Mouse (Mus musculus) kidney, adult 11 months (tissue): ENCODE results near the gene Hira.
"Not testable (repeated sequence)": the region's sequence is repeated elsewhere in the genome, so short reads cannot be mapped to it uniquely, and the experiment has no call there.

Experiments
- DNase-seq: peaks from one replicate; pipeline ENCODE4 v3.0.0; 2022

Hira gene

GRCm38 (mm10) chr16:18927963-18928362 is 51.1 kb downstream of the Hira start:
- no peak for DNase-seq

GRCm38 (mm10) chr16:18938321-18939082 is 61.7 kb downstream of the Hira start:
- DNase-seq = no peak

GRCm38 (mm10) chr16:18943906-18944305 is 67.1 kb downstream of the Hira start:
- no peak for DNase-seq

GRCm38 (mm10) chr16:18948941-18949340 is 72.1 kb downstream of the Hira start:
- no peak for DNase-seq

GRCm38 (mm10) chr16:18950351-18950750 is 73.5 kb downstream of the Hira start:
- no peak for DNase-seq

GRCm38 (mm10) chr16:18952813-18953212 is 76.0 kb downstream of the Hira start:
- no peak for DNase-seq

GRCm38 (mm10) chr16:18955070-18955469 is 78.2 kb downstream of the Hira start:
- no peak for DNase-seq

GRCm38 (mm10) chr16:18963486-18963885 is 86.6 kb downstream of the Hira start:
- no peak for DNase-seq

GRCm38 (mm10) chr16:18969420-18970128 is 92.7 kb downstream of the Hira start:
- DNase-seq = no peak

GRCm38 (mm10) chr16:18970837-18971236 is 94.0 kb downstream of the Hira start:
- no peak for DNase-seq

GRCm38 (mm10) chr16:18975665-18976064 is 98.8 kb downstream of the Hira start:
- DNase-seq = not testable (repeated sequence)

- no peak for DNase-seq
Measured at GRCm38 (mm10) chr16:18976315-18976714, 99.5 kb downstream of the Hira start.

- no peak for DNase-seq
Measured at GRCm38 (mm10) chr16:18986381-18986780, 109.5 kb downstream of the Hira start.

GRCm38 (mm10) chr16:18986860-18987259 is 110.0 kb downstream of the Hira start:
- DNase-seq = no peak

- not testable (repeated sequence) for DNase-seq
Measured at GRCm38 (mm10) chr16:19002610-19003389, 126.0 kb downstream of the Hira start.

GRCm38 (mm10) chr16:19003757-19004156 is 126.9 kb downstream of the Hira start:
- DNase-seq = no peak

- no peak for DNase-seq
Measured at GRCm38 (mm10) chr16:19005298-19005697, 128.5 kb downstream of the Hira start.

- DNase-seq = no peak
Measured at GRCm38 (mm10) chr16:19006715-19007114, 129.9 kb downstream of the Hira start.

- DNase-seq = not testable (repeated sequence)
Measured at GRCm38 (mm10) chr16:19007186-19007591, 130.4 kb downstream of the Hira start.

- DNase-seq = no peak
Measured at GRCm38 (mm10) chr16:19010710-19011109, 133.9 kb downstream of the Hira start.

GRCm38 (mm10) chr16:19013550-19013949 is 136.7 kb downstream of the Hira start:
- no peak for DNase-seq

- DNase-seq = no peak
Measured at GRCm38 (mm10) chr16:19014650-19015049, 137.8 kb downstream of the Hira start.
